Mouse (Mus musculus) limb, embryonic 14.5 days (tissue): ENCODE measurements around the gene Lrig1. TPM values are rescaled to one million over a fixed set of nuclear protein-coding genes. Genes with fewer than 3 reads are reported as not detected.

Experiments used
- ATAC-seq: fragments of 200-750 bp; cut with Nextera tagmentation; 2 replicates; pipeline ENCODE4 v1.8.0; 2017; ENCODE audit warnings: low read depth, moderate number of reproducible peaks, moderate TSS enrichment; ENCODE audit not compliant: low FRiP score
- DNase-seq: peaks from one replicate; pipeline ENCODE4 v3.0.0-alpha.2; 2015; ENCODE audit warnings: low spot score
- H3K27ac ChIP-seq: fragments of 300-500 bp; sonication (generic); replicated peaks from 2 replicates; pipeline ENCODE4 v1.5.1; 2014; ENCODE audit warnings: low read depth, mild to moderate bottlenecking, low read length, moderate library complexity, mixed read lengths
- H3K27me3 ChIP-seq: fragments of 300-500 bp; sonication (generic); 2 replicates; pipeline ENCODE4 v1.6.1; 2014; ENCODE audit warnings: low read length, mixed read lengths; ENCODE audit not compliant: control insufficient read depth, insufficient read depth
- H3K36me3 ChIP-seq: fragments of 300-500 bp; sonication (generic); 2 replicates; pipeline ENCODE4 v1.6.1; 2014; ENCODE audit warnings: mild to moderate bottlenecking, low read length, moderate library complexity, mixed read lengths; ENCODE audit not compliant: control insufficient read depth, insufficient read depth
- H3K4me1 ChIP-seq: fragments of 300-500 bp; sonication (generic); 2 replicates; pipeline ENCODE4 v1.6.1; 2014; ENCODE audit warnings: antibody characterized with exemption, low read length, mixed read lengths; ENCODE audit not compliant: control insufficient read depth, insufficient read depth
- H3K4me2 ChIP-seq: fragments of 300-500 bp; sonication (generic); replicated peaks from 2 replicates; pipeline ENCODE4 v1.6.1; 2014; ENCODE audit warnings: low read depth, mild to moderate bottlenecking, low read length, moderate library complexity; ENCODE audit not compliant: severe bottlenecking
- H3K4me3 ChIP-seq: fragments of 300-500 bp; sonication (generic); replicated peaks from 2 replicates; pipeline ENCODE4 v1.5.1; 2014; ENCODE audit warnings: low read length
- H3K9ac ChIP-seq: fragments of 300-500 bp; sonication (generic); 2 replicates; pipeline ENCODE4 v1.6.1; 2014; ENCODE audit warnings: mild to moderate bottlenecking, low read depth, low read length, moderate library complexity; ENCODE audit not compliant: severe bottlenecking
- H3K9me3 ChIP-seq: fragments of 300-500 bp; sonication (generic); 2 replicates; pipeline ENCODE4 v1.6.1; 2016; ENCODE audit warnings: low read length; ENCODE audit not compliant: control insufficient read depth
- POLR2A ChIP-seq: fragments of 200-500 bp; IDR thresholded peaks from 2 replicates; pipeline ENCODE4 v1.8.0; 2012; ENCODE audit warnings: inconsistent platforms, mild to moderate bottlenecking, moderate library complexity, borderline replicate concordance; ENCODE audit not compliant: insufficient read depth, insufficient read length; ENCODE audit errors: extremely low read depth
- WGBS: fragments of 180-500 bp; shearing (Covaris S2); extraction: QIAGEN DNeasy Blood & Tissue Kit; methylation state at CpG from one replicate; pipeline ENCODE4 v1.1.7; 2014; 5-methylcytosine and 5-hydroxymethylcytosine counted together
- polyA plus RNA-seq, 2 experiments: library from polyadenylated mRNA; depleted of rRNA in 1 of 2; stranded (reverse) in 1 of 2; unstranded in 1 of 2; fragments of >200 nt; fragmentation: Nextera tagmentation in 1 of 2; extraction: Ambion mirVana in 1 of 2; gene quantifications; 2 replicates each; pipeline versions ENCODE4 v1.2.1 to v1.2.3; 2012 to 2014

The Lrig1 gene
- polyA plus RNA-seq, 2 experiments: 35.1 to 49.4 TPM

- peak overlapping the region; percentile 89 for H3K4me3 ChIP-seq
- H3K4me1 ChIP-seq: peaks cover 49% of the 10 kb centered on the region
- TF ChIP-seq POLR2A: no peak
- no peaks in the 10 kb centered on the region for H3K9me3 ChIP-seq
- H3K4me2 ChIP-seq: peak overlapping the region; percentile 78
- no peaks in the 10 kb centered on the region for H3K27me3 ChIP-seq
- ATAC-seq (no peak), DNase-seq (no peak)
- H3K27ac ChIP-seq: no peak overlapping the region
- 3% methylated on average over 11 of the region's 11 CpGs for WGBS
- H3K36me3 ChIP-seq: no peaks in the 10 kb centered on the region
- peak overlapping the region; percentile 90 for H3K9ac ChIP-seq
Observed at GRCm38 (mm10) chr6:94698509-94699172, 1.3 kb downstream of the Lrig1 start.

DNA sequence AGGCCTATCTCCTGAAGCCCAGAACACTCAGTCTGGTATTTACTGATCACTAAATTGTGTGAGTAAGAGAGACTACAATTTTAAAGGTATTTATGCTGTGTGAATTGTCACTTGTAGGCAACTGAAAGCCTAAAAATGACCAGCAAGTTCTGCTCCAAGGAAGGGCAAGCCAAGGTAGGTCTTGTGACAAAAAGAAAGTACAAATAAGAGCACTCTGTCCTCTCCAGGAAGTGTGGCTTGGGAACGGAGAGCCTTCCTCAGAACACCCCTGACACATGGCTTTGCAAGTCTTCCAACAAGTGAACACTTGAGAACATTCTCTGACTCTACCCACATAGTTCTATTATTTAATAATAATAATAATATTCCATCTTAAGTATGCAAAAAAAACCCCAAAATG lies 2.5 kb downstream of the Lrig1 start:
- Histone ChIP-seq H3K36me3 (no peaks in the 10 kb centered on the region), H3K4me3 (peak overlapping the region; percentile 89), H3K4me2 (peak overlapping the region; percentile 78), H3K4me1 (peaks cover 50% of the 10 kb centered on the region), H3K27me3 (no peaks in the 10 kb centered on the region), H3K9me3 (no peaks in the 10 kb centered on the region), H3K9ac (peak overlapping the region; percentile 90), H3K27ac (no peak overlapping the region)
- 43% methylated on average over 1 of the region's 1 CpGs for WGBS
- ATAC-seq (no peak), DNase-seq (no peak)
- TF ChIP-seq POLR2A: no peak

DNA sequence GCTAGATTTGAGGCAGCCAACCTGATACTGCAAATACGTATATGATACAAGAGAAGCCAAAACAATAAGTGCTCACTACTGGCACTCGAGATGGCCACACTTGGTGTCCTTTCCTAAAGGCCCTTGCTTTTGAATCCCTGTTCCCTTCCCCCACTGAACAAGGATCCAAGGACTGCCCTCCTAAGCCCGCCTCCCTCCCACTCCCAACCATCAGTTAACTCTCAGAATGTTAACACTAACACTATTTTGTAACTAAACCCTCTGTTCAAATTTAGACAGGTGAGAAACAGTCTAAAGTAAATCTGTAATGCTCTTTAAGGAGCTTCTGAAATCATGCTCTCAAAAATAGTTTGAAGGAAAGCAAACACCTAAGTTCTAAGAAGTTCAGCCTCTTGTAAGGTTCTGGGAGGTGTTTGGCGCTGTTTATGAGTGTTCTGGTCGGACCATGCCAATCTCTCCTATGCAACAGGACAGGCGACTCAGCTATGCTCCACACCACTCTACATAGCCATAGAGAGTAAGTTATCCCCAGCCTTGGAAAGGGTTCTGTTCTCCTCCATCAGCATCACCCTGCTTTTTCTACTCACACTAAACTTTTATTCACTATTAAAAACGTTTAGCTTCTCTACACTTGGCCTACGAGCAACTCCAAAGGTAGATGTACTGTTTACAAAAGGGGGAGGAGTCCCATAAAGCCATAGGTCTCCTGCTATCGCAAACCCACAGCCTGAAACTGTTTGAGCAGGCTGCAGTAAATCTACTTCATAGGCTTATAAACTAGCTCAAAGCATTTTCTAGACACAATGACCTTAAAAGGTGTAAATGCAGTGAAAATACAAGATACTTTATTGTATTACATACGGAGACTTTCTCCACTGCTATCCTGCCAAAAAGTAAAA lies 3.5 kb downstream of the Lrig1 start:
- no peak for TF ChIP-seq POLR2A
- Histone ChIP-seq H3K27me3 (no peaks in the 10 kb centered on the region), H3K9ac (peak overlapping the region; percentile 90; the same call in 1 of the 2 replicates), H3K36me3 (no peaks in the 10 kb centered on the region), H3K9me3 (no peaks in the 10 kb centered on the region), H3K4me2 (peak overlapping the region; percentile 78), H3K27ac (no peak overlapping the region), H3K4me1 (peaks cover 54% of the 10 kb centered on the region), H3K4me3 (peak overlapping the region; percentile 89)
- ATAC-seq (no peak), DNase-seq (no peak)
- WGBS: 34% methylated on average over 10 of the region's 10 CpGs

GRCm38 (mm10) chr6:94695121-94695930 lies 4.6 kb downstream of the Lrig1 start:
- no peaks in the 10 kb centered on the region for H3K27me3 ChIP-seq
- WGBS: 49% methylated on average over 9 of the region's 9 CpGs
- H3K4me2 ChIP-seq: peak overlapping the region; percentile 78
- no peak for TF ChIP-seq POLR2A
- H3K9me3 ChIP-seq: no peaks in the 10 kb centered on the region
- H3K4me3 ChIP-seq: 0 out of 2 replicates have a peak overlapping the region, but pooled peaks have one; percentile 1
- H3K9ac ChIP-seq: no peak overlapping the region
- ATAC-seq (no peak), DNase-seq (no peak)
- H3K4me1 ChIP-seq: peaks cover 59% of the 10 kb centered on the region
- H3K36me3 ChIP-seq: no peaks in the 10 kb centered on the region
- no peak overlapping the region for H3K27ac ChIP-seq

GRCm38 (mm10) chr6:94694481-94694880 lies 5.5 kb downstream of the Lrig1 start:
- H3K4me2 ChIP-seq: no peak overlapping the region

More at GRCm38 (mm10) chr6:94694481-94694880, 5.5 kb downstream of the Lrig1 start:
- Histone ChIP-seq H3K27me3 (no peaks in the 10 kb centered on the region), H3K27ac (no peak overlapping the region), H3K4me3 (no peak overlapping the region), H3K36me3 (no peaks in the 10 kb centered on the region), H3K4me1 (peaks cover 65% of the 10 kb centered on the region), H3K9ac (no peak overlapping the region), H3K9me3 (no peaks in the 10 kb centered on the region)
- DNase-seq (no peak), ATAC-seq (no peak)
- TF ChIP-seq POLR2A: no peak
- 28% methylated on average over 1 of the region's 1 CpGs for WGBS
